Mouse (Mus musculus): Measurements from ENCODE around the gene Calr.

The Calr gene

DNA sequence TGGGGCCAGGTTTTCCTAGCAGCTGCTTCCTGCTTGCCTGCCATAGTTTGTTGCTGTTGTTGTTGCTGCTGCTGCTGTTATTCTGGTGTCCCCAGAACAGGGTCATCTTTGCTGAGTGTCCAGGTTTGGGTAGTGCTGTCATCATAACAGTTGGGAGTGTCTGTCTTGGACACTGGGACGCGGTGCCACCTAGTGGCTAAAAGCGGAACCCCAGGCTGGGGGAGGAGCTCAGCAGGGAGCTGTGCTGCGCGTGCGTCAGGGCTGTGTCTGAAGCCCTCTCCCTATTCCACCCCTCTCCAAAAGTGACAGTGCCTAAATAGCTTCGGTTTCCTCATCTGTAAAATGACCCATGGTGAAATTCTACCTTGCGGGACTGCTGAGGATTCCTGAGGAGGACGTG, 31.2 kb downstream of the Calr start:
- peak; percentile 93 for DNase-seq (ENCODE audit: low read depth, low spot score)

DNA sequence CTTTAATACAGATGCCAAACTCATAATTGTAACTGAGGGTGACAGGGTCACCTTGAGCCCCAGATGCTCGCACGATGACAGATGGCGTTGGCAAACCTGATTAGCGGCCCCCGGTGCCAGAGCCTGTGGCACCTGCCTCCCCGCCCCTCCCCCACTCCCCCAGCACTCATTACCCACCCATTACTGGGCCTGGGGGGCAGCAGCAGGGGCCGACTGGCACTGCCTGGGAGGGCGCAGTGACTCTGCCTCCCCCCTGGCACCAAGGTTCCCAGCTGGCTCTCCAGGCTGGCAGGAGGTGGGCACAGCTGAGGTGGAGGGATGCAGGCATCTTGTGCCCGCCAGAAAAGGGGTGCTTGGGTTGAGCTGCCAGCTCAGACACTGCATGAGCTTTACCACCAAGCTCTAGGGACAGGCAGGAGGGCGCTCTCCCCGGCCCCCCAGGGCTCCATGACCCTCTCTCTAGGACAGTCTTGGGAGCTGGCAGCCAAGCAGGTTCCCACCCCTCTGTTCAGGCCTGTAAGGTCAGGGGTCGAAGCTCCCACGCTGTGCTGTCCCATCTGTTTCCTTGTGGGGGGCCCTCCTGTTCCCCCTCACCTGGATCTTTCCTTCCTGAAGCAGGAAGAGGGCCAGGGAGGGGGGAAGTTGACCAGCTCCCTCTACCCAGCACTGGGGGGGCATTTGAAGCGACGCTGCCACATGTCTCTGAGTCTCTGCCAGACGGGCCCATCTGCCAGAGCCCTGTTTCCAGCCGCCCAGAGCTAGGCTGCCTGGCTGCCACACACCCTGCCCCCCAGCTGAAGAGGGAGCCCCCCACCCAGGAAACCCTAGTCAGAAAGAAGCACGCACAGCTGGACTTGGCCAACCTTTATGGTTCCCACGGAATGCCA, 31.9 kb downstream of the Calr start:
- DNase-seq (ENCODE audit: low read depth, low spot score), result no peak

DNA sequence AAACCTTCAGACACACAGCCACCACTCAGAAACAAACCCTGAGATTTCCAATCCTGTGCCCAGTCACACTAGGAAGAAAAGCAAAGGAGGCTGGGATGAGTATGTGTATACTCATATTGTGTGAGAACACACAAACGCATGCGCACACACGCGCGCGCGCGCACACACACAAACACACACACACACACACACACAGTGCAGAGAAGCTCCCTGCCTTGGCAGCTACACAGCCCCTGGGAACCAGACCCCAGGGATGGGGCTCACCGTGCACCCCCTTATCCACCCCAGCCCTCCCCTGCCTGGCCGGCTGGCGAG, 32.5 kb downstream of the Calr start:
- DNase-seq (ENCODE audit: low read depth, low spot score), result no peak

DNA sequence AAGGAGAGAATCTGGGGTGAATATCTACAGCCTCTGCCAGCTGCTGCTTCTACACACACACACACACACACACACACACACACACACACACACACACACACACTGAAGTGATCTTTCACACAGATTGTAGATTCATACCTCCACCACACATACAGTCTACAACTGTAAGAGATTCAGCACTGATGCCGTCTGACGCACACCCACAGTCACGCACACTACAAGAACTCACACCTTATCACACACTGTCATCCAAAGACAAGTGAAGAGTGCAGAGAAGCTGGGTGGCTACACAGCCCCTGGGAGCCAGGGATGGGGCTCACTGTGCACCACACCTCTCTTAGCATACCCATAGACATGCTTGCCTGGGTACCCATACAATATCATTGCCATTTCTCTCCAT, 32.9 kb downstream of the Calr start:
- DNase-seq (ENCODE audit: low read depth, low spot score), result no peak

GRCm38 (mm10) chr8:84813059-84813458, 33.7 kb downstream of the Calr start:
- peak; percentile 88 for DNase-seq (ENCODE audit: low read depth, low spot score)

GRCm38 (mm10) chr8:84811303-84811702, 35.4 kb downstream of the Calr start:
- DNase-seq (ENCODE audit: low read depth, low spot score), result no peak

DNA sequence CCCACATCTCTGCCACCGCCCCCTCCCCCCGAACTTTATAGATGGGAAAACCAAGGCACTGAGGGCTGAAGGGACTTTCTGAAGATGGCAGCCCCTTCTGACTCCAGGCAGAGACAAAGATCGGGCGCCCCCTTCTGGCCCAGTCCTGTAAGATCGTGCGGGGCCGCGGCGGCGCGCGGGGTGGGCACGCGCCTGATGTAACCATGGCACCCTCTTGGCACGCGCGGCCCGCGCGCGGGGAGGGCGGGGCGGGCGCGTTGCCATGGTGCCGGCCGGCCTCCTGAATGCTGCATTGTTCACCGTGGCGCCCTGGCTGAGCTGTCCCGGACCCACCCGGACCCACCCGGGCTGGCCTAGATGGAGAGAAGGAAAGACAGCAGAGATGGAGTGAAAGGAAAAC, 35.8 kb downstream of the Calr start:
- DNase-seq (ENCODE audit: low read depth, low spot score), result peak; percentile 87

DNA sequence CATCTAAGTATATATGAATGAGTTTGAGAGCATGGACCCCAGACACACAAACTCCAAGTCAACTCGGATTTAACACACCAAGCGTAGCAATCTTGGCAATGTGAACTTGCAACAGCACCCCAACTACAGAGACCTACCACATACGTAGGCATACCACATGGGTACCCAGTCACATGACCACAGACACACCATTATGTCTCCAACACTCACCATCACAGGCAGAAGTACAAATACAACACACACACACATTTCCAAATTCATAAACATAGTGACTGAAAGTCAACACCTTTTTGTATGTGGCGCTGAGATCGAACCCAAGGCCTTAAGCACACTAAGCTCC, 36.8 kb downstream of the Calr start:
- no peak for DNase-seq (ENCODE audit: low read depth, low spot score)

DNA sequence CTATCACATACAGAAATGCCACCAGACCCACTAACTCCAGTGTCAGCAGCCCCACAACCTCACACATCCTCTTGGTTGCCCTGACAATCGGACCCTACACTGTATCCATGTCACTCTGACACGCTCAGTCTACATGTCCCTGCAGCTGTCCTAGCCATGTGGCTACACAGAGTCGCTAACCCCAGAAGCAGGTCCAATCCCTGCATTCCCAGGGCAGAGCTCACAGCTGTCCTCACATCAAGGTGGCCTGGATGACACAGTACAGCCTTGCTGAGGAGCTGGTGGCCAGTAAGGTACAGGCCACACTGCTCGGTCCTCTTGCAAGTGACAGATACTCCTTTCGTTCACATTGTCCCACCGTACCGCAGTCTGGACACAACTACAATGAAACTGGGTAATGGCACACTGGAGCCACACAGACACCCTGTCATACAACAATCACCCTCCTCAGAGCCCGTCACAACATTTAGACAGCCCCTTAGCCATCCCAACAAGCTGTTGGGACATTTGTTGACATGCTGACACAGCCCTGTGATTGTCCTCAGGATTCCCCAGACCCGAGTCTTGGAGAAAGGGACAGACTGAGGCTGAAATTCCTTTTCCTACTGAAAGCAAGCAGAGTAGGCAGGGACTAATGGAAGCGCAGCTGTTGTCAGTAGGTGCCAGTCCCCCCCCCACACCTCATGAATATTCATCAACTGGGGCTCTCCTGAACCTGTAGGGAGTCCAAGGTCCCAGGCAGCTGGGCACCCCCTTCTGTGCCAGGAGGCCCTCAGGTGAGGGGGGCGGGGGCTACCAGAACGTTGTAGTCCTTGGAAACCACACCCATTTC, 37.4 kb downstream of the Calr start:
- DNase-seq (ENCODE audit: low read depth, low spot score), result no peak

- DNase-seq (ENCODE audit: low read depth, low spot score), result no peak
Observed at GRCm38 (mm10) chr8:84806031-84806430, 40.7 kb downstream of the Calr start.

GRCm38 (mm10) chr8:84799999-84800831, 46.5 kb downstream of the Calr start, which contains the start of gene Nfix:
Gene Nfix (minus strand): TSS chr8:84800344.
- peak; percentile 71 for DNase-seq (ENCODE audit: low read depth, low spot score)

- peak; percentile 45 for DNase-seq (ENCODE audit: low read depth, low spot score)
Observed at GRCm38 (mm10) chr8:84799136-84799931, 47.4 kb downstream of the Calr start.

GRCm38 (mm10) chr8:84798446-84799135, 48.1 kb downstream of the Calr start:
- no peak for DNase-seq (ENCODE audit: low read depth, low spot score)

DNA sequence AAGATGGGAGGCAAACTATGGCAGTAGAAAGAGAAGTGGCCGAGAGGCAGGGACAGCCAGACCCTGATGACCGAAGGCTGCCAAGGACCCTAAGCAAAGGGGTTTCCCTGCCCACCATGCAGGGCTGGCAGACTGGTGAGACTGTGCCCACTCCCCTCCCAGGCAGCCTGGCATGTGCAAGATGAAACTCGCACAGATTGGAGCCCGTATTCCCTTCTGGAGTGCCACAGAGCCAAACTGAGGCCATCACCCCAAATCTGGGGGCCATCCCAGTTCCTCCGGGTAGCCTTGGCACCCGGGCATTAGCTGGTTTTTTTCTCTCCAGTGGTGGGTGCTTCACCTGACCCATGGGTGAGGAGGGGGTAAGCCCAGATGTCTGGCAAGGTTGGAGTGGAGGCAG, 48.8 kb downstream of the Calr start:
- no peak for DNase-seq (ENCODE audit: low read depth, low spot score)

- DNase-seq (ENCODE audit: low read depth, low spot score), result no peak
Observed at GRCm38 (mm10) chr8:84797256-84797797, 49.4 kb downstream of the Calr start.

DNA sequence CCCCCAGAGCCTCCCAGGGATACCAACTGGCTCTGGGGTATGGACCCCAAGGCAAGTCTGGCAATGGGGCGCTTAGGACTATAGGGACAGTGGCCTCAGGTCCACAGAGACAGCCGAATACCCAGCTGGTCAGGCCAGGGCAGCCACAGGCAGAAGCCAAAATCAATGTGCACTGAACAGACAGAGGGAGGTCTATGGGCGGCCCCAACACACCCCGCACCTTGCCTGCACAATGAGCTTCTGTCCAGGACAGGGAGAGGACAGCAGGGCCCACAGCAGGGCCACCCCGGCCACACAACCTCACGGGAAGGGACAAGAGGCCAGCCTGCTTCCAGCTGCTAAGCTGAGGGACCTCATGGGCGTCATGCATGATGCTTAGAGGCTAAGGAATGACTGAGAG, 52.2 kb downstream of the Calr start:
- no peak for DNase-seq (ENCODE audit: low read depth, low spot score)

DNA sequence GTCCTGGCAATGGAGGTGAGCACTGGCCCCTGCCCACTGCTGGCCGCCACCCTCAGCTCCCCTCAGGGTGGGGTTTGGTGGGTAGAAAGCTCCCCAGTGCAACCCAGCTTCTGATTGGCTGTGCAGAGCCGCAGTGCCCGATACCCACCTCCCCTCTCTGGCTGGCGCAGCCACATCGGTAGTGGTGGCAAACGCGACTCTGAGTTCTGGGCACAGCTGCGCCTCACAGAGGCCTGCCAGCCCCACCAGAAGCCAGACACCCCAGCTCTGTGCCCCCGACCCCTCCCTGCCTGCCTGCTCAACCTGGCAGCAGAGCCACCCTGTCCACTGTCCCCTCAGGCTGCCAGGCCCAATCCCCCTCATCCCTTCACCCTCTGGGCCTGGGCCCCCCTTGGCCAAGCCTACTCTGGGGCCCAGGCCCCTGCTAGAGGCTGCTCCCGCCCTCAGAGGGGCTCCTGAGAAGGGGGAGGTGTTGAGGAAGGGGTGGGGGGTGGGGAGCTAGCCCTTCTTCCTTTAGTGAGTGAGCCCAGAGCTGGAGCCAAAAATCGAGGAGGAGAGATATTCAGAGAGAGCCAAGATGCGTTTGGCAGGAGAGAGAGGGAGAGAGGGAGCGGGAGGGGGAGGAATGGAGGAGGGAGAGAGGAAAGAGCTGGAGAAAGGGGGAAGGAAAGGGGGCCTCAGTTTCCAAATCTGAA, 52.8 kb downstream of the Calr start:
- DNase-seq (ENCODE audit: low read depth, low spot score), result no peak

GRCm38 (mm10) chr8:84793134-84793533, 53.6 kb downstream of the Calr start:
- no peak for DNase-seq (ENCODE audit: low read depth, low spot score)

- no peak for DNase-seq (ENCODE audit: low read depth, low spot score)
Observed at GRCm38 (mm10) chr8:84792429-84792947, 54.2 kb downstream of the Calr start.
